Mouse (Mus musculus): ENCODE measurements around the gene Lamtor2.

- TF ChIP-seq GATA1 (IDR thresholded peaks at IDR 0.05; ENCODE audit: low read depth, low read length), result no peak
- TF ChIP-seq BHLHE40 (IDR thresholded peaks at IDR 0.05; ENCODE audit: borderline replicate concordance, low read depth, low read length), result no peak
- no peak for TF ChIP-seq NRF1 (IDR thresholded peaks at IDR 0.05; ENCODE audit: insufficient read depth, low read depth, low read length, poor library complexity, severe bottlenecking)
- no peak for TF ChIP-seq POLR2A (IDR thresholded peaks at IDR 0.05; ENCODE audit: control insufficient read depth in 1 of 2, insufficient read depth in 1 of 2, low read depth in 1 of 2, low read length in 2 of 2, poor library complexity in 1 of 2)
- no peak for TF ChIP-seq CTCF (IDR thresholded peaks at IDR 0.05 in 2 of 3, conservative IDR thresholded peaks at IDR 0.05 in 1 of 3; ENCODE audit: control insufficient read depth in 1 of 3, insufficient read depth in 1 of 3, low read depth in 2 of 3, low read length in 3 of 3, poor library complexity in 1 of 3, severe bottlenecking in 1 of 3)
- no peak for TF ChIP-seq MAFK (IDR thresholded peaks at IDR 0.05; ENCODE audit: borderline replicate concordance, low read depth, low read length)
- TF ChIP-seq E2F4 (IDR thresholded peaks at IDR 0.05; ENCODE audit: borderline replicate concordance, low read depth, low read length), result no peak
Measured at GRCm38 (mm10) chr3:88555069-88555605, 2.3 kb upstream of the Lamtor2 start.

All from MEL (cell line).